Mouse (Mus musculus) lung, postnatal 4 days (tissue): ENCODE data around the gene Rars.
"Not testable (repeated sequence)": the region's sequence is repeated elsewhere in the genome, so short reads cannot be mapped to it uniquely, and the experiment has no call there.

Experiments used
- DNase-seq, 2 experiments: peaks; one replicate each; pipeline ENCODE4 v3.0.0; 2021

Rars gene

GRCm38 (mm10) chr11:35834022-35834760, at the start of gene Rars:
Rars (minus strand) TSS chr11:35834506.
- peak; percentile 93 to 95 for DNase-seq

GRCm38 (mm10) chr11:35882777-35883176, 48.5 kb upstream of the Rars start:
- no peak for DNase-seq

GRCm38 (mm10) chr11:35878559-35878897, 44.2 kb upstream of the Rars start:
- DNase-seq = no peak

- DNase-seq = no peak
Measured at GRCm38 (mm10) chr11:35877651-35878558, 43.6 kb upstream of the Rars start.

GRCm38 (mm10) chr11:35873624-35874244, 39.4 kb upstream of the Rars start:
- DNase-seq = no peak

GRCm38 (mm10) chr11:35870961-35871360, 36.7 kb upstream of the Rars start:
- DNase-seq = no peak

- no peak for DNase-seq
Measured at GRCm38 (mm10) chr11:35866140-35866539, 31.8 kb upstream of the Rars start.

GRCm38 (mm10) chr11:35864981-35865604, 30.8 kb upstream of the Rars start:
- DNase-seq = no peak

GRCm38 (mm10) chr11:35863653-35864052, 29.3 kb upstream of the Rars start:
- DNase-seq = no peak

- no peak for DNase-seq
Measured at GRCm38 (mm10) chr11:35857395-35858067, 23.2 kb upstream of the Rars start.

- DNase-seq = no peak
Measured at GRCm38 (mm10) chr11:35856359-35857040, 22.2 kb upstream of the Rars start.

- no peak for DNase-seq
Measured at GRCm38 (mm10) chr11:35855567-35855966, 21.3 kb upstream of the Rars start.

GRCm38 (mm10) chr11:35854941-35855340, 20.6 kb upstream of the Rars start:
- DNase-seq = no peak

GRCm38 (mm10) chr11:35853651-35854050, 19.3 kb upstream of the Rars start:
- DNase-seq = no peak

- peak in 1 of 2 experiments; percentile 26 for DNase-seq
Measured at GRCm38 (mm10) chr11:35852731-35853130, 18.4 kb upstream of the Rars start.

- no peak for DNase-seq
Measured at GRCm38 (mm10) chr11:35844299-35844698, 10.0 kb upstream of the Rars start.

GRCm38 (mm10) chr11:35842560-35842959, 8.3 kb upstream of the Rars start:
- not testable (repeated sequence) for DNase-seq

- DNase-seq = no peak
Measured at GRCm38 (mm10) chr11:35841738-35842325, 7.5 kb upstream of the Rars start.

- not testable (repeated sequence) for DNase-seq
Measured at GRCm38 (mm10) chr11:35840806-35841205, 6.5 kb upstream of the Rars start.

- no peak for DNase-seq
Measured at GRCm38 (mm10) chr11:35840282-35840681, 6.0 kb upstream of the Rars start.
